ENCODE assay signal across 17 mouse cellular contexts in the genomic region with DNA sequence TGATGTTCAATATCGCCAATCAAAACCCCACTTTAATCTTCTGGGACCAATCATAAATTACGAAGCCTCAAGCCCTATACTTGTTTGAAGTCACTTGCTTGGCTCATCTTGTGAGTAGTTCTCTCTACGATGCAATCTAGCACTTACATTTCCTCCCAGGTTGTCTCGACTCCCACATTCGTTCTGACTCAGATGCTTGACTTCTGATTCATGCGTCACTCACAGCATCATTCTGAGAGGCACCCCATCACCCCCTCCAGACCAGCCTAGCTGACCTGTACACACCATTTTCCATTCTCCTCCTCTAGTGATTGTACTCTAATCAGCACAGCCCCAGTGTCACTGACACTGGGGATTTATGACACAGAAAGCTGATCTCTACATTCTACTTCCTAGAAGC. TPM values are rescaled to one million over a fixed set of nuclear protein-coding genes. Genes with fewer than 3 reads are reported as not detected.
"Had no signal": no experiment of that assay in that cellular context is flagged by ENCODE, and none has a peak within 500 bp of the region (broad histone marks: within the 10 kb centered on the region; RNA-seq: fewer than 3 reads in every experiment).

No protein-coding gene starts in this region.

- H3K4me3 ChIP-seq: limb, embryonic 13.5 days; liver, embryonic 15.5 days; midbrain, embryonic 13.5 days; neural tube, embryonic 13.5 days had no signal

- H3K27ac ChIP-seq: kidney, postnatal 0 days; limb, embryonic 13.5 days; liver, embryonic 15.5 days; midbrain, embryonic 13.5 days; neural tube, embryonic 13.5 days; stomach, postnatal 0 days had no signal

- DNase-seq: kidney, adult 9 months; kidney, postnatal 36 days; left cerebral cortex, postnatal 4 days; lung, adult 2 months; lung, postnatal 36 days; thymus, adult 18-20 months; thymus, postnatal 25 days had no signal

RNA-seq across cellular contexts. Expression of gene Plppr4, which starts 31.2 kb away (rescaled TPM):
- total RNA-seq: liver, adult 2 months; megakaryocyte progenitor cell, adult 5-6 weeks; monocyte, adult 5-6 weeks had no signal
- polyA plus RNA-seq: inflammation-experienced regulatory T-cells, adult 6 months; liver, adult 2 months had no signal
